Mouse (Mus musculus) spleen, postnatal 10 days (tissue): ENCODE measurements around the gene Gtf3c6.

Experiments
- DNase-seq, 2 experiments: peaks; one replicate each; pipeline ENCODE4 v3.0.0; 2021 to 2022; ENCODE audit warnings: low spot score in 2 of 2

Gtf3c6 gene

DNA sequence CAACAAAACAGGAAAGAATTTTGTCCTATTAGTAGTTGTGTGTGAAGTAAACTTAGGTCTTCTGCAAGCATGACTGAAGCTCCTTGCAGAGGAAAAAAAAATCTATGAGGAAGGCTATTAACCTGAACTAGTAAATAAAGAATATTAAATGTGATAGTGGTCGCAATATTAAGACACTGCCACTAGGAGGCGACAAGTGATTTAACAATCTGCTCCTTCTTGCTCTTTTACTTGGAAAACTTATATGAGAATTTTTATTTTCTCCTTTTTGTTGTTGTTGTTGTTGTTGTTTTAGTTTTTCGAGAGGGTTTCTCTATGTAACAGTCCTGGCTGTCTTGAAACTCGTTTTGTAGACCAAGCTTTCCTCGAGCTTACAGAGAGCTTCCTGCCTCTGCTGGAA, 1.1 kb upstream of the Gtf3c6 start:
- peak in 1 of 2 experiments; percentile 63 for DNase-seq

DNA sequence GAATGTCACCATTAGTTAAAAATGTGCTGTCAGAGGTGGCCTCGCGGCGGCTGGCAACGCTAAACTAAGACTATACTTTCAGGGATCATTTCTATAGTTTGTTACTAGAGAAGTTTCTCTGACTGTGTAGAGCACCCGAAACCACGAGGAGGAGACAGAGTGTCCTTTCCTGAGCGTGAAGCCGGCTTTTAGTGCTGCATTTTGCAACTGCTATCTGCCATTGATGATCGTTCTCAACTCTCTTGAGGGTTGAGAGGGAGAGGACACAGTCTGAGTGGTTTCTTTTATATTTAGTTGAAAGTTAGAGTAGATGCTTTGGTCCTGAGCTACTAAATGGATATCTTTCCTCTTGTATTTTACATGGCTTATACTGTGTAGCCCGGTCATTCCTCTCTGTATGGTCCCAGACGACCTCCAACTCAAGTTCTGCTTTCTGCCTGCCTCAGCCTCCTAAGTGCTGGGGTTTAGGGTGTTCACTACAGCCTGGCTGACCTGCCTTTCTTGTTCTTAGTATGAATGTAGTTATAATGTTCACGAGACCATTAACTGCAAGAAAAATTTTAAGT, 576 bp upstream of the Gtf3c6 start:
- DNase-seq, result peak; percentile 38 to 77

DNA sequence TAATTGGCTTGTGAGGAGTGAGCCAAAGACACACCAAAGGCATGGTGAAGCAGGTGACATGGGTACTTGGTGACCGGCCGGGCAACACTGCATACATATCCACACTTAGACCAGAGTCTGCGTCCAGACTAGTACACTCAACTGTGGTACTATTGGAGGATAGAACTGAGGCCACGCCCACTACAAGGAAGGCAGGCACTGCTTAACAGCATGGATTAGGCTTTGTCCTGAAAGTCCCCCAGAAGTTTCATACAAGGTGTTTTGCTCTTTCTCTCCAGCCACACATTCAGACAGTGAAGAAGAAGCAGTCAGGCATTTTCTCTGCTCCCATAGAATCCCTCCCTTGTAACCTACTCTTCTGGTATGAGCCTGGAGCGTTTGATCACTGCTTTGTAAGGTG, 1.2 kb downstream of the Gtf3c6 start:
- DNase-seq, result peak; percentile 48 to 73

- DNase-seq, result no peak
These were observed 6.9 kb downstream of the Gtf3c6 start for GRCm38 (mm10) chr10:40250969-40251368.

DNA sequence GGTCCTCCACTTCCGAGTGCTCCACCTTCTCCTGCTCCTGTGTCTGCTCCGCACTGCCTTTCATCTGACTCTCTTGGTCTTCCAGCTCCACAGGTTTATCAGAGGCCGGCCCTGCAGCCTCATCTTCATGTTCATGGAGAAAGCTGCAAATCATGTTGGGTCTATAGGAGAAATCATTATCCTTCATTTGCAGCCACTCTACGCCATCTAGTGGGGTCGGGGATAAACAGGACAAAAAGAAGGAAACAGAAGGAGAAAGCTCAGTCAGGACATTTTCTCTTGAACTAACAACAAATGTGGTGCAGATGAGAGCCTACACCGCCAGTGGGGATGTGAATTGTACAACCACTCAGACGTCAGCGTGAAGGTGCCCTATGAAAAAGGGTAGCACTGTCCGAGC, 8.3 kb downstream of the Gtf3c6 start:
- no peak for DNase-seq

DNA sequence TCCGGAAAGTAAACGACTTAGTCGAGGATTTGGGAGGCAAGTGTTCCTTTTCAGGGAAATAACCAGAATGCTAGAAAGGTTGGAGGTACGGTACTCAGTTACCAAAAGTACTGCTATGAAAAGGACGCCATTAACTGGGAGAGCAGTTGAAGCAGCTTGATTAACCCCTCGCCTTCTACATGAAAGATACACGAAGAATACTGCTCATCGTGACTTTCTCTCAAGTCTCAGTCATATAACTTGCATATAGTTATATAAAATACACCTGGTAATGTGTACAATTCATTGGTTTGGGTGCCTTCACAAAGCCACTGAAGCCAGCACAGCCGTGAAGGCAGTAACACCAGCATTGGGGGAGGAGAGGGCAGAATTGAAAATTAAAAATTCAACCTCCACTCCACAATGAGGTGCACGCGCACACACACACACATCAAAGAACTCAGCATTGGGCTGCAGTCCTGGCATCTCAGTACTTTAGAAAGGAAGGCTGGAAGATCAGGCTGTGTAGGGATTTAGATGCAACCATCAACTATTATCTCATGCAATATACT, 10.7 kb downstream of the Gtf3c6 start:
- peak in 1 of 2 experiments; percentile 16 for DNase-seq

- DNase-seq, result peak; percentile 59 to 86
These were observed 11.3 kb downstream of the Gtf3c6 start, which contains the start of gene Rpf2 for GRCm38 (mm10) chr10:40246374-40247165. TSS of gene Rpf2 (minus strand) at chr10:40247036.

GRCm38 (mm10) chr10:40237826-40238225, 20.1 kb downstream of the Gtf3c6 start:
- DNase-seq, result no peak

- no peak for DNase-seq
These were observed 24.7 kb downstream of the Gtf3c6 start for GRCm38 (mm10) chr10:40233241-40233640.

DNA sequence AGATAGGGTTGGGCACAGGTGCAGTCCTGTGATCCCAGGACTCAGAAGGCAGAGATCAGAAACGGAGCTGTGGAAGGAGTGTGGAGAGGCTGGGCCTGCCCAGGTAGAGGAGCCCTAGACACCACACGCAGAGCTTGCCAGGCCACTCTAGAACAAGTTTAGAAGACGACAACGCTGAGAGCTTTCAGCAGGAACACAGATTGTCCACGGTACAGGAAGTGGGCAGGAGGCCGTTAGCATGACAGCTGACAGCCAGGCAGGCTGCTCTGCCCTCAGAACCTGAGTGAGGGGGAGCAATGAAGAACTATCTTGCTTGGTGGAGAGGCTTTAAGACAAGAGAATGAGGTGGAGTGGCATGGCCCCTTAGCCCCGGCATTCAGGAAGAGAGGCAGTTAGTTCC, 25.5 kb downstream of the Gtf3c6 start:
- DNase-seq, result no peak

GRCm38 (mm10) chr10:40229725-40230124, 28.2 kb downstream of the Gtf3c6 start:
- no peak for DNase-seq

- DNase-seq, result no peak
These were observed 30.1 kb downstream of the Gtf3c6 start for GRCm38 (mm10) chr10:40227660-40228303.

GRCm38 (mm10) chr10:40218874-40219273, 39.0 kb downstream of the Gtf3c6 start:
- no peak for DNase-seq

DNA sequence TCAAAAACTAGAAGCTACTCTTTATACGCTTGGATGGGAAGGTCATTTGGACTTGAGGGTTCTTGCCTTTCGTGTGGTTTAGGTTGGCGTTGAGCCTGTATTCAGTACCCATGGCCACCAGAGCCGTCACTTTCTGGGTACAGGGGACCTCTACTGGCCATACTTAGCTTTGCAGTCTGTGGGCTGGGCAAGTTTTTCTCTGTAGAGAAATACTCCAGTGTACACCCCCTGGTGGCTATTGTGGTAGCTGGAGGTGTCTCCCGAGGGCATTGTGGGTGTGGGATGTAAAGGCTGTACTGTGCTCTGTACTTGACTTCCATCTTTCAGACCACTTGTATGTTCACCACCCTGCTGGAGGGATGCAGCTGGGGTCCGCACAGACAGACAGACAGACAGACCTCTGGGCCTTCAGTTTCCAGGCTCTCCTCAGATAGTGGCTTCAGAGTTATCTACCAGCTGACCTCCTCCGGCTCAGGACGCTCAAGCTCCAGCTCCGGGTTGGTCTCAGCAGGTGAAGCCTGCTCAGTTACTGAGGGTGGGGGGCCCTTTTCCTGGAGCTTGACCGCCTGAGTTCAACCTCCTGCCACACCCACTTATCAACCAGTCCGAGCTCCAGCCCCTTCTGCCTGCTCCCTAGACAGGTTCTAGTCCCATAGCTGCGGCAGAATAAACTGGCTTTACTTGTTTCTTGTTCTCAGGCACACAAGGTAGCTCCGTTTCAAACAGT, 45.3 kb downstream of the Gtf3c6 start:
- peak; percentile 87 to 93 for DNase-seq
